Mouse (Mus musculus) cerebellum, adult 18-20 months (tissue): ENCODE measurements around the gene Sin3b.

ENCODE experiments used
- DNase-seq, 2 experiments: peaks; one replicate each; pipeline ENCODE4 v3.0.0; 2021

Sin3b gene

DNA sequence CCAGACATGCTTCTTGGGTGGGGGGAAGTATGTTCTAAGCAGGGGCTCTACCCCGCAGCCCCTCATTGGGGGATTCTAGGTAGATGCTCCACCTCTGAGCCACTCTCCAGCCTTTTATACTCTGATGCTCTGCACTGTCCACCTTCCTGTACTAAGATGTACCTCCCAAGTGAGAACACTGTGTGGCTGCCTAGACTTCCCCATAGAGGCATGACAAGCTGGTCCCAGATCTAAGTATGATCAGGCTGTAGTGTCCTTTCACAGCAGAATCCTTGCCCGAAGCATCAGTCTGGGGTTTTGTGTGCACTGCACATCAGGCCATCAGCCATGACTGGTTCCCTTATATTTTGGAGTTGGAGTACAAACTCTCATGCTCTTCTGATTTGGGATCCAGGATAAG lies 32.9 kb downstream of the Sin3b start:
- peak in 1 of 2 experiments; percentile 0 for DNase-seq

DNA sequence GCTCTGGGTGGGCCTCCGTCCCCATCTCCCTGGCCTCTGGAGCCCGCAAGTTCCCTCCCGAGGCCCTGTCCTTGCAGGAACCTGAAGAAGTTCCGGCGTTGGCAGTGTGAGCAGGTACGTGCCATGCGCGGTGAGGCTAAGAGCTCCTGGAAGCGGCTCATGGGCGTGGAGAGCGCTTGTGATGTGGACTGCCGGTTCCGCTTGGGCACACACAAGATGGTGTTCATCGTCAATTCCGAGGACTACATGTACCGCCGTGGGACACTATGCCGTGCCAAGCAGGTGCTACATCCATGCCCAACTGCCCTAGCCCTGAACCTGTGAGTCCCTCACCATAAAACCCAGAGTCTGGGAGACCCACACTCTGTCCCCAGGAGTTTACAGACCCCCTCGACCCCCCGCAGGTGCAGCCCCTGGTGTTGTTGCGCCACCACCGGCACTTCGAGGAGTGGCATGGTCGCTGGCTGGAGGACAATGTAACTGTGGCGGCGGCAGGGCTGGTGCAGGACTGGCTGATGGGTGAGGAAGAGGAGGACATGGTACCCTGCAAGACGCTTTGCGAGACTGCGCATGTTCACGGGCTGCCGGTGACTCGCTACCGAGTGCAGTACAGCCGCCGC lies 33.8 kb downstream of the Sin3b start:
- DNase-seq: peak in 1 of 2 experiments; percentile 8

DNA sequence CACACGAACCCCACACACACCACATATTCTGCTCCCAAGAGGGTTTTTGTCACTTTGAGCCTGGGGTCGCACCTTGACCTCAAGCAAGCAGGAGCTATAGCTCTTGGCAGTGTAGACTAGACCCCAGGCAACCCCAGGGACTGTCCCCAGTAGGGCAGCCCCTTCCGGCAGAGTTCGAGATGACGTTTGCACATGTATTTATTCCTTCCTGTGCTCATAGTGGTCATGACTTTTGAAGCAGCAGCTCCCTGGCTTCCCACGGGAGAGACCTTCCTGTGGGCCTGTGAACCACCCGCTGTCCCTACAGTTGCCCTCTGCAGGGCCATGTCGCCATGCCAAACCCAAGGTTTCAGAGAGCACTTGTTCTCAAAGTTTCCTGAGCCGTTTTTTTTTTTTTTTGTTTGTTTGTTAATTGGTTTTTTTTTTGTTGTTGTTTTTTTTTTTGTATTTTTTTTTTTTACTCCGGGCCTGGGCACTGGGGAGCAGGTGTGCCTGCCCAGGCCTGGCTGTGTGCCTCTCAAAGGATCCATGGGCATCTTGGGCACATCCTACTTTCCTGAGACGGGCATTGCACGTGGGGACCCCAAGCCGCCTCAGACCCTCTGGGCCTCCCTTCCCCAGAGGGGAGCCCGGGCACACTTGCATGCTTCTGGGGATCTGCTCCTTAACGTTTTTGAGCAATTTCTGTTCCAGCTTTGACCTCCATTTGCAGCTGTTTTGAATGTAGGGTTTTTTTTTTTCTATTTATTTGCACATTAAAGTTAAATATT lies 34.5 kb downstream of the Sin3b start:
- DNase-seq: peak in 1 of 2 experiments; percentile 1

DNA sequence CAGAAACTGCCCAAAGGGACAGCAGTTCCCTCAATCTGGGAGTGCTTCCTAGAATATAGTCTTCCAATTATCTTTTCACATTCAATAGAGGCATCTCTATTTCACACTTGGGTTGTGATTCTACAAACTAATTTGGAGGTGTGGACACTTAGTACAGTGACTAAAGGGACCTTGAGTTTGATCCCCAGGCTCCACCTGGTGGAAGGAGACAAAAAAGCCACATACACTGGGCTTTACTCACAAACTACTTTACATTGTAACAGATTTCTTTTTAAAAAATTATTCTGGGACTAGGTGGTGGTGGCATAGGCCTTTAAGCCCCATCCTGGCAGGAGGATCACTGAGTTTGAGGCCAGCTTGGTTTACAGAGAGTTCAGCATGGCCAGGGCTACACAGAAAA lies 35.2 kb downstream of the Sin3b start:
- DNase-seq: peak in 1 of 2 experiments; percentile 0

GRCm38 (mm10) chr8:72760216-72760615 lies 37.1 kb downstream of the Sin3b start:
- DNase-seq: no peak

DNA sequence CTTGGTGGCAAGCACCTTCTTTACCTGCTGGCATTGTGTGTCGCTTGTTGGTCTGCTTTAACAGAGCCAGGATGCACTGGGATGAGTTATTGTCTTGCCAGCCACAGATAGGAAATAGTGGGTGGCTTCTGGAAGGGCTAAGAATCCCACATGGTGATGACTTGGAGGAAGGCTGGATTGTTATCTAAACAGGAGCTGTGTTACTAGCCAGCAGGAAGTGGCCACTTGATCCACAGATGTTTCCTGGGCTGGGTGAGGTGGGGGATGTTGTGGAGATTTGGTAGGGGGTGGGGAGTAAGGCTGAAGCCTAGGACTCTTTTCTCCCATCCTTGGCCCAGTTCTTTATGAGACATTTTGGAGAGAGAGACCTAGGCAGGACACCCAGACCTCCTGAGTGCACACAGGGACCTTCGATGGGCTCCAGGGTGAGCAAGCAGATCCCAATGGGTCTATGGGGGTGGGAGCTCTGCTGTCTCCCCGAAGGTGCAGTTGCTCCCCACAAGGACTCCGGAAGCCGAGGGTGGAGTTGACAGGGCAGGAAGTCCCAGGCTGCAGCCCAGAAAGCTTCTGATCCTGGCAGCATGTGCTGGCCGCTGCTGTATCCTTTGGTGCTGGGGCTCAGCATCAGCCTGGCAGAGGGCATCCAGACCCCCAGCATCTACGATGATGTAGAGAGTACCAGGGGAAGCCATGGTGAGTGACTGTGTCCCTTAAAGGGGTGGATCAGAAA lies 38.4 kb downstream of the Sin3b start, which contains the start of gene F2rl3:
TSS of gene F2rl3 (plus strand) at position 559 of the 730 bp plus-strand sequence.
- no peak for DNase-seq

- no peak for DNase-seq
Measured at GRCm38 (mm10) chr8:72762306-72762705, 39.2 kb downstream of the Sin3b start.

DNA sequence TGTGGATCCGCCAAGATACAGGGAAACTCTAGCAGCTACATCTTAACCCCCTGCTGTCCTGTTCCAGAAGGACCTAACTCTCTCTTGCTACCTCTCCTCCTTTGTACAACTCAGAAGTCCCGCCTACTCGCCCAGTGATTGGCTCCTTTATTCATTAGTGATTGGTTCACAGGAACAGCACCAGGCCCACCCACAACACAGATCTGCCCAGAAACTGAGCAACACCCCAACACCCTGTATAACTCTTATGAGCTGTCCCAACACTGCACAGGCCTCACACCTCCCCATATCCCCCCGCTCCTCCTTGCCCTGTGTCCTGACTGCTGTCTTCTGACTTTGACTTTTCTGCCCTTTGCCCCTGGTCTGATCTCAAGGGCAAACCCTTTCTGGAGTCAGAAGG lies 42.6 kb downstream of the Sin3b start:
- no peak for DNase-seq

GRCm38 (mm10) chr8:72766777-72767176 lies 43.7 kb downstream of the Sin3b start:
- DNase-seq: no peak

- no peak for DNase-seq
Measured at GRCm38 (mm10) chr8:72777797-72778196, 54.7 kb downstream of the Sin3b start.

GRCm38 (mm10) chr8:72780644-72781043 lies 57.6 kb downstream of the Sin3b start:
- DNase-seq: no peak

DNA sequence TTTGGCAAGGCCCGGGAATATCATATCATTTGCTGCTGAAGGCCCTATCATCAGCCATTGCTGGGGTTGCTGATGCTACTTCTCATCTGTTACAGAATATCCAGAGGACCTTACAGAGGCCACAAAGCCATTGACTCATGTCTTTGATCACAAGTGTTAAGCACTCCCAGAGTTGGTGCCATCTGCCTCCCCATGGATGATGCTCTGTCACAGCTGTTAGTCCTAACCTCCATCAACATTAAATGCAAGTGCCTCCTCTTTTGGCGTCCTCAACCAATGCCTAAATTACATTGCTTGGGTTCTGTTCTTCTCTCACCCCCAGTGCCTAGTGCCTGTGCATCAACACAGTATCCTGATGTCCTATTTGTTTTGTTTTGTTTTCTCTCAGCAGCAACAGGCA lies 78.5 kb downstream of the Sin3b start:
- DNase-seq: no peak
